Mouse (Mus musculus): ENCODE results near the gene Atad2b. TPM values are rescaled to one million over a fixed set of nuclear protein-coding genes. Genes with fewer than 3 reads are reported as not detected.

The Atad2b gene
- polyA plus RNA-seq, 1 experiment = 25.5 TPM

DNA sequence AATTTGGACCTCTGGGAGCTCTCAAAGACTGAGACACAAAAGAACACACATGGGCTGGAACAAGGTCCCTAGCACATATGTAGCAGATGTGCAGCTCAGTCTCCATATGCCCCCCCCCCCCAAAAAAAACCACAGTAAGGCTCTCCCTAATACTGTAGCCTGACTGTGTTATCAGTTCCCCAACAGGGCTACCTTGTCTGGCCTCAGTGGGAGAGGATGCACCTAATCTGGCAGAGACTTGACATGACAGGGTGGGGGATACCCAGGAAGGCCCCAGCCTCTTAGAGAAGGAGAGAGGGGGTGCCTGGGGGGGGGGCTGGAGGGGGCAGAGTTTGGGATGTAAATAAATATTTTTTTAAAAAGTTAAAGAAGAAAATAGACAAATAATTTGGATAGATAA, 28.4 kb upstream of the Atad2b start:
- no peak for DNase-seq
- Histone ChIP-seq H3K4me3 (ENCODE audit: control insufficient read depth, insufficient read depth, low read length) (no peak overlapping the region), H3K4me1 (replicated peaks; ENCODE audit: control insufficient read depth, insufficient read depth, low read length) (no peaks in the 10 kb centered on the region), H3K36me3 (ENCODE audit: control insufficient read depth, insufficient read depth, low read length) (peaks cover 10% of the 10 kb centered on the region; the same call in 1 of the 2 replicates), H3K27me3 (ENCODE audit: control insufficient read depth, insufficient read depth, low read length) (no peaks in the 10 kb centered on the region), H3K27ac (ENCODE audit: control insufficient read depth, insufficient read depth, low read length) (no peak overlapping the region)
- TF ChIP-seq CTCF (IDR thresholded peaks at IDR 0.05; ENCODE audit: borderline replicate concordance, control insufficient read depth, extremely low read depth, insufficient read depth, low read length, poor library complexity) (no peak), POLR2A (IDR thresholded peaks at IDR 0.05; ENCODE audit: control insufficient read depth, extremely low read depth, insufficient read depth, low read length, poor library complexity) (no peak)

GRCm38 (mm10) chr12:4889251-4889650, 27.9 kb upstream of the Atad2b start:
- Histone ChIP-seq H3K36me3 (ENCODE audit: control insufficient read depth, insufficient read depth, low read length) (peaks cover 10% of the 10 kb centered on the region; the same call in 1 of the 2 replicates), H3K27ac (ENCODE audit: control insufficient read depth, insufficient read depth, low read length) (no peak overlapping the region), H3K4me1 (replicated peaks; ENCODE audit: control insufficient read depth, insufficient read depth, low read length) (no peaks in the 10 kb centered on the region), H3K4me3 (ENCODE audit: control insufficient read depth, insufficient read depth, low read length) (no peak overlapping the region), H3K27me3 (ENCODE audit: control insufficient read depth, insufficient read depth, low read length) (no peaks in the 10 kb centered on the region)
- no peak for TF ChIP-seq POLR2A (IDR thresholded peaks at IDR 0.05; ENCODE audit: control insufficient read depth, extremely low read depth, insufficient read depth, low read length, poor library complexity)
- no peak for TF ChIP-seq CTCF (IDR thresholded peaks at IDR 0.05; ENCODE audit: borderline replicate concordance, control insufficient read depth, extremely low read depth, insufficient read depth, low read length, poor library complexity)
- DNase-seq = no peak
- WGBS = 97% methylated on average over 2 of the region's 2 CpGs

DNA sequence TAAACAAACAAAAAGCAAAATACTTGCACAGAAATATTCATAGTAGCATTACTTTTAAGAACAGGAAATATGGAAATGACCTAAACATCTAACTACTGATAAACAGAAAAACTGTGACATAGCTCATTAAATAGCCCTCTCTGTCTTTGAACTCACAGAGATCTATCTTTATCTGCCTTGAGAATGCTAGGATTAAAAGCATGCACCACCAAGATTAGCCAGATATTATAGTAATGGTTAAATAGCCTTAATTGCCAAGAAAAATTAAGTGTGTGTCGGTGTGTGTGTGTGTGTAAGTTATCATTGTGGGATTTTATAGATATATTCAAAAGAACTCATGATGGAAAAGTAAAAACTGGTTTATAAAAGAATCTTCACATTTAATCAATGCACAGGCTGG, 27.3 kb upstream of the Atad2b start:
- peaks cover 10% of the 10 kb centered on the region; the same call in 1 of the 2 replicates for H3K36me3 ChIP-seq (ENCODE audit: control insufficient read depth, insufficient read depth, low read length)
- H3K27me3 ChIP-seq (ENCODE audit: control insufficient read depth, insufficient read depth, low read length) = no peaks in the 10 kb centered on the region
- no peaks in the 10 kb centered on the region for H3K4me1 ChIP-seq (replicated peaks; ENCODE audit: control insufficient read depth, insufficient read depth, low read length)
- WGBS = 100% methylated on average over 1 of the region's 1 CpGs
- no peak overlapping the region for H3K4me3 ChIP-seq (ENCODE audit: control insufficient read depth, insufficient read depth, low read length)
- TF ChIP-seq POLR2A (IDR thresholded peaks at IDR 0.05; ENCODE audit: control insufficient read depth, extremely low read depth, insufficient read depth, low read length, poor library complexity) (no peak), CTCF (IDR thresholded peaks at IDR 0.05; ENCODE audit: borderline replicate concordance, control insufficient read depth, extremely low read depth, insufficient read depth, low read length, poor library complexity) (no peak)
- DNase-seq = no peak
- H3K27ac ChIP-seq (ENCODE audit: control insufficient read depth, insufficient read depth, low read length) = no peak overlapping the region

- H3K36me3 ChIP-seq (ENCODE audit: control insufficient read depth, insufficient read depth, low read length) = peaks cover 8% of the 10 kb centered on the region
- TF ChIP-seq POLR2A (IDR thresholded peaks at IDR 0.05; ENCODE audit: control insufficient read depth, extremely low read depth, insufficient read depth, low read length, poor library complexity) (no peak), CTCF (IDR thresholded peaks at IDR 0.05; ENCODE audit: borderline replicate concordance, control insufficient read depth, extremely low read depth, insufficient read depth, low read length, poor library complexity) (no peak)
- no peak overlapping the region for H3K4me3 ChIP-seq (ENCODE audit: control insufficient read depth, insufficient read depth, low read length)
- over 99% methylated on average over 5 of the region's 5 CpGs for WGBS
- no peak for DNase-seq
- H3K27ac ChIP-seq (ENCODE audit: control insufficient read depth, insufficient read depth, low read length) = no peak overlapping the region
- no peaks in the 10 kb centered on the region for H3K4me1 ChIP-seq (replicated peaks; ENCODE audit: control insufficient read depth, insufficient read depth, low read length)
- no peaks in the 10 kb centered on the region for H3K27me3 ChIP-seq (ENCODE audit: control insufficient read depth, insufficient read depth, low read length)
Observed at GRCm38 (mm10) chr12:4898024-4898423, 19.1 kb upstream of the Atad2b start.

GRCm38 (mm10) chr12:4905946-4906345, 11.2 kb upstream of the Atad2b start:
- DNase-seq = no peak

DNA sequence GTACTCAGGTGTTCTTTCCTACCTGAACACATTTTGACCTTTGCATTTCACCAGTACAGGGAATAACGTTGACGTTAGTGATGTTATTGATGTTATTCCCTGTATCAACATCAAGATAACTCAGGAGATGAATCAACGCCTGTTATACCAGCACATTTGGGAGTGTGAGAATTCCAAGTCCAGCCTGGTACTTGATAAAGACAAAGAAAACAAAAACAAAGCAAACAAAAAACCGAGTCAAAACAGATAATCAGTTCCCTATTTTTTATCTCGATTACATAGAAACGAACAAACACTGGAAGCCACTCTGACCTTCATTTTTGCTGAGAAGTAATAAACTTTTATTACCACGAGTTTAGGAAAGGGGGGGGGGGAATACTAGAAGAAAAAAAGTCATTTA, 10.7 kb upstream of the Atad2b start:
- WGBS = 47% methylated on average over 7 of the region's 7 CpGs
- Histone ChIP-seq H3K27ac (ENCODE audit: control insufficient read depth, insufficient read depth, low read length) (no peak overlapping the region), H3K4me1 (replicated peaks; ENCODE audit: control insufficient read depth, insufficient read depth, low read length) (no peaks in the 10 kb centered on the region), H3K4me3 (ENCODE audit: control insufficient read depth, insufficient read depth, low read length) (no peak overlapping the region), H3K36me3 (ENCODE audit: control insufficient read depth, insufficient read depth, low read length) (peaks cover 1% of the 10 kb centered on the region; the same call in 1 of the 2 replicates), H3K27me3 (ENCODE audit: control insufficient read depth, insufficient read depth, low read length) (no peaks in the 10 kb centered on the region)
- DNase-seq = no peak
- no peak for TF ChIP-seq CTCF (IDR thresholded peaks at IDR 0.05; ENCODE audit: borderline replicate concordance, control insufficient read depth, extremely low read depth, insufficient read depth, low read length, poor library complexity)
- TF ChIP-seq POLR2A (IDR thresholded peaks at IDR 0.05; ENCODE audit: control insufficient read depth, extremely low read depth, insufficient read depth, low read length, poor library complexity) = no peak

More at GRCm38 (mm10) chr12:4905946-4906345, 11.2 kb upstream of the Atad2b start:
- 87% methylated on average over 7 of the region's 7 CpGs for WGBS
- Histone ChIP-seq H3K36me3 (ENCODE audit: control insufficient read depth, insufficient read depth, low read length) (peaks cover 6% of the 10 kb centered on the region), H3K4me1 (replicated peaks; ENCODE audit: control insufficient read depth, insufficient read depth, low read length) (no peaks in the 10 kb centered on the region), H3K27me3 (ENCODE audit: control insufficient read depth, insufficient read depth, low read length) (no peaks in the 10 kb centered on the region), H3K4me3 (ENCODE audit: control insufficient read depth, insufficient read depth, low read length) (no peak overlapping the region), H3K27ac (ENCODE audit: control insufficient read depth, insufficient read depth, low read length) (no peak overlapping the region)
- TF ChIP-seq CTCF (IDR thresholded peaks at IDR 0.05; ENCODE audit: borderline replicate concordance, control insufficient read depth, extremely low read depth, insufficient read depth, low read length, poor library complexity) (no peak), POLR2A (IDR thresholded peaks at IDR 0.05; ENCODE audit: control insufficient read depth, extremely low read depth, insufficient read depth, low read length, poor library complexity) (no peak)
